Mouse (Mus musculus) intestine, embryonic 14.5 days (tissue): ENCODE results near the gene Gm14214. TPM values are rescaled to one million over a fixed set of nuclear protein-coding genes. Genes with fewer than 3 reads are reported as not detected.

Source experiments
- ATAC-seq: fragments of 200-750 bp; cut with Nextera tagmentation; replicated peaks from 2 replicates; pipeline ENCODE4 v1.8.0; 2017; ENCODE audit warnings: low read depth, moderate number of reproducible peaks, moderate TSS enrichment, moderate library complexity; ENCODE audit not compliant: low FRiP score, low TSS enrichment
- DNase-seq: peaks from one replicate; pipeline ENCODE4 v3.0.0-alpha.2; 2018; ENCODE audit warnings: low spot score
- H3K27ac ChIP-seq: fragments of 300-500 bp; sonication (generic); 2 replicates; pipeline ENCODE4 v1.5.1; 2014; ENCODE audit warnings: low read depth, mild to moderate bottlenecking, control low read depth
- H3K27me3 ChIP-seq: fragments of 300-500 bp; sonication (generic); replicated peaks from 2 replicates; pipeline ENCODE4 v1.6.1; 2014; ENCODE audit warnings: low read length, control low read depth; ENCODE audit not compliant: control insufficient read depth, insufficient read depth
- H3K36me3 ChIP-seq: fragments of 300-500 bp; sonication (generic); 2 replicates; pipeline ENCODE4 v1.6.1; 2014; ENCODE audit warnings: low read length, control low read depth; ENCODE audit not compliant: control insufficient read depth, insufficient read depth
- H3K4me1 ChIP-seq: fragments of 300-500 bp; sonication (generic); replicated peaks from 2 replicates; pipeline ENCODE4 v1.6.1; 2014; ENCODE audit warnings: low read length, control low read depth, mixed read lengths; ENCODE audit not compliant: control insufficient read depth, insufficient read depth
- H3K4me2 ChIP-seq: fragments of 300-500 bp; sonication (generic); 2 replicates; pipeline ENCODE4 v1.6.1; 2014; ENCODE audit warnings: low read length
- H3K4me3 ChIP-seq: fragments of 300-500 bp; sonication (generic); 2 replicates; pipeline ENCODE4 v1.5.1; 2014; ENCODE audit warnings: low read depth, low read length, control low read depth, mixed read lengths
- H3K9ac ChIP-seq: fragments of 300-500 bp; sonication (generic); 2 replicates; pipeline ENCODE4 v1.6.1; 2014; ENCODE audit warnings: mild to moderate bottlenecking, low read length
- H3K9me3 ChIP-seq: fragments of 300-500 bp; sonication (generic); 2 replicates; pipeline ENCODE4 v1.6.1; 2016; ENCODE audit warnings: low read length, control low read depth; ENCODE audit not compliant: control insufficient read depth
- WGBS: fragments of 180-500 bp; shearing (Covaris S2); extraction: QIAGEN DNeasy Blood & Tissue Kit; methylation state at CpG from one replicate; pipeline ENCODE4 v1.1.7; 2014; 5-methylcytosine and 5-hydroxymethylcytosine counted together
- polyA plus RNA-seq: library from polyadenylated mRNA; unstranded; fragments of >200 nt; fragmentation: Nextera tagmentation; extraction: Ambion mirVana; gene quantifications from 2 replicates; pipeline ENCODE4 v1.2.1, GENCODE M21; 2014

Gene Gm14214
- polyA plus RNA-seq, 1 experiment from 2014 or later, result not detected

DNA sequence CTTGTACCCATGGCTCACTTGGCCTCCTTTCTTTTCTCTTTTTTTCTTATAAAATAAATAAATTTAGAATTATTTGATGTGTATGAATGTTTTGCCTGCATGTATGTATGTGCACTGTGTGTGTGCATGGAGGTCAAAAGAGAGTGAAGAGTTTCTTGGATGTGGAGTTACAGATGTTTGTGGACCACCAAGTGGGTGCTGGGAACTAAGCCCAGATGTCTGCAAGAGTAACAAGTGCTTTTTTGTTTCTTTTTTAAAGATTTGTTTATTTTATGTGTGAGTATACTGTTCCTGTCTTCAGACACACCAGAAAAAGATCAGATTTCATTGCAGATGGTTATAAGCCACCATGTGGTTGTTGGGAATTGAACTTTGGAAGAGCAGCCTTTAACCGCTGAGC lies 33.5 kb upstream of the Gm14214 start:
- DNase-seq, result no peak
- 74% methylated on average over 1 of the region's 1 CpGs for WGBS
- Histone ChIP-seq H3K27me3 (no peaks in the 10 kb centered on the region), H3K4me3 (no peak overlapping the region), H3K9ac (no peak overlapping the region), H3K27ac (no peak overlapping the region), H3K4me2 (no peak overlapping the region), H3K4me1 (peaks cover 16% of the 10 kb centered on the region), H3K9me3 (no peaks in the 10 kb centered on the region), H3K36me3 (no peaks in the 10 kb centered on the region)
- no peak for ATAC-seq

- DNase-seq (peak; percentile 79), ATAC-seq (peak; percentile 37)
- H3K4me2 ChIP-seq, result peak overlapping the region; percentile 80
- WGBS, result under 1% methylated on average over 67 of the region's 67 CpGs
- H3K4me3 ChIP-seq, result peak overlapping the region; percentile 98
- H3K27ac ChIP-seq, result peak overlapping the region; percentile 99
- H3K27me3 ChIP-seq, result no peaks in the 10 kb centered on the region
- H3K9me3 ChIP-seq, result no peaks in the 10 kb centered on the region
- no peaks in the 10 kb centered on the region for H3K36me3 ChIP-seq
- H3K4me1 ChIP-seq, result peaks cover 28% of the 10 kb centered on the region
- peak overlapping the region; percentile 95 for H3K9ac ChIP-seq
Observed at GRCm38 (mm10) chr2:154791661-154792642, 22.1 kb upstream of the Gm14214 start.

- ATAC-seq (peak; percentile 97), DNase-seq (peak; percentile 98)
- H3K4me2 ChIP-seq, result peak within 1 kb of the TSS; percentile 80
- H3K4me3 ChIP-seq, result peak within 1 kb of the TSS; percentile 98
- WGBS, result under 1% methylated on average over 63 of the region's 89 CpGs
- no peaks in the 10 kb centered on the region for H3K36me3 ChIP-seq
- no peaks in the 10 kb centered on the region for H3K27me3 ChIP-seq
- H3K27ac ChIP-seq, result peak within 1 kb of the TSS; percentile 99
- H3K9me3 ChIP-seq, result no peaks in the 10 kb centered on the region
- H3K9ac ChIP-seq, result peak within 1 kb of the TSS; percentile 95
- H3K4me1 ChIP-seq, result peaks cover 26% of the 10 kb centered on the region
Observed at GRCm38 (mm10) chr2:154790656-154791483, 21.0 kb upstream of the Gm14214 start, which contains the start of the genes Raly and a. TSS of gene Raly (plus strand) at chr2:154791096. TSS of gene a (plus strand) at chr2:154791402.

DNA sequence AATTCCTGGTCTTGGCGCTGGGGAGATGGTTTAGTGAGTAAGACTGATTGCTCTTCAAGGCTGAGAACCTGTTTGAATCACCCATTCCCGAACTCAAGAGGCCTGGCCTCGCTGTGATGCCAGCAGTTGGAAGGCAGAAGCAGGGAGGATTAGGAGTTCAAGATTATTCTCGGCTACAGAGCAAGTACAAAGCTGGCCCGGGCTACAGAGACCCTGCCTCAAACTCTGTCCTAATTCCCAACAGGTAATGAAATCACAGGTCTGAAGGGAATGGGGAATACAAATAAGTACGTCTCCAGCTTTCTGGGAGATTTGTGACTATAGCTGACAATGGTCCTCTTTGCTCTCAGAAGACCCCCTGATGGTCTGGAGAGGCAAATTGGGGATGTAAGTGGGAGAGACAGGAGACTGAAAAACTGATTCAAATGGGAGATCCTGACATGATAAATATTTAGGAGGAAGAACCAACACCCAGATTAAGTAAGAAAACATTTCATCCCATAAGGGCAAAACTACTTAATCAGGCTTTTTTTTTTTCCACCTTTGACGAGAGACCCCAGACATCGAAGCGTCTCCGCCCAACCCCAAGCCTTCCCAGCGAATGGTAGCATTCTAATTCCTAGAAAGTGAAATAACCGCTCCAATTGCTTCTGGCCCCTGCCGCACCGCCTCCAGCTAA lies 20.3 kb upstream of the Gm14214 start:
- Histone ChIP-seq H3K36me3 (no peaks in the 10 kb centered on the region), H3K9me3 (no peaks in the 10 kb centered on the region), H3K9ac (peak overlapping the region; percentile 29), H3K4me2 (peak overlapping the region; percentile 47), H3K27ac (peak overlapping the region; percentile 14; the same call in 1 of the 2 replicates), H3K4me1 (peaks cover 26% of the 10 kb centered on the region), H3K27me3 (no peaks in the 10 kb centered on the region), H3K4me3 (peak overlapping the region; percentile 27)
- DNase-seq (peak; percentile 51), ATAC-seq (no peak)
- 6% methylated on average over 14 of the region's 14 CpGs for WGBS

DNA sequence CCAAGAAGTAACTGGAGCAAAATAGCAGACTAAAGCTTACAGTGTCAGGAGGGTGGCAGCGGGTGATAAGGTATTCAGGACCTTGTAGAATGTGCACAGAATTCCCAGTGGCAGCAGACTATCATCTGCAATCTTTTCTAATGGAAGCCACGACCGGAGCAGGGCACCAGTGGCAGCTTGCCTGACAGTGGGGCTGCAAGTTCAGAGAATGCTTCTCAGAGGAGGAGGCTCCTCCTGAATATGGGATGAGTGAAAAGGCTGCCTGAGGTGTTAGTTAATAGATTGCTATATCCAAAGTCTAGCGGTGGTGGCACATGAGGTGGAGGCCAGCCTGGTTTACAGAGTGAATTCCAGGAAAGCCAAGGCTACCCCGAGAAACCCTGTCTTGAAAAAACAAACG lies 19.6 kb upstream of the Gm14214 start:
- DNase-seq (no peak), ATAC-seq (no peak)
- Histone ChIP-seq H3K27ac (no peak overlapping the region), H3K4me3 (no peak overlapping the region), H3K4me2 (no peak overlapping the region), H3K36me3 (no peaks in the 10 kb centered on the region), H3K27me3 (no peaks in the 10 kb centered on the region), H3K4me1 (peaks cover 20% of the 10 kb centered on the region), H3K9ac (no peak overlapping the region), H3K9me3 (no peaks in the 10 kb centered on the region)
- WGBS, result 67% methylated on average over 6 of the region's 6 CpGs

- H3K36me3 ChIP-seq, result no peaks in the 10 kb centered on the region
- H3K4me3 ChIP-seq, result no peak overlapping the region
- H3K4me1 ChIP-seq, result no peaks in the 10 kb centered on the region; the same call in 1 of the 2 replicates
- no peak for DNase-seq
- H3K4me2 ChIP-seq, result no peak overlapping the region
- no peak overlapping the region for H3K27ac ChIP-seq
- no peaks in the 10 kb centered on the region for H3K9me3 ChIP-seq
- no peak overlapping the region for H3K9ac ChIP-seq
- no peak for ATAC-seq
- 78% methylated on average over 11 of the region's 11 CpGs for WGBS
- no peaks in the 10 kb centered on the region for H3K27me3 ChIP-seq
Observed at GRCm38 (mm10) chr2:154786776-154787175, 16.9 kb upstream of the Gm14214 start.

DNA sequence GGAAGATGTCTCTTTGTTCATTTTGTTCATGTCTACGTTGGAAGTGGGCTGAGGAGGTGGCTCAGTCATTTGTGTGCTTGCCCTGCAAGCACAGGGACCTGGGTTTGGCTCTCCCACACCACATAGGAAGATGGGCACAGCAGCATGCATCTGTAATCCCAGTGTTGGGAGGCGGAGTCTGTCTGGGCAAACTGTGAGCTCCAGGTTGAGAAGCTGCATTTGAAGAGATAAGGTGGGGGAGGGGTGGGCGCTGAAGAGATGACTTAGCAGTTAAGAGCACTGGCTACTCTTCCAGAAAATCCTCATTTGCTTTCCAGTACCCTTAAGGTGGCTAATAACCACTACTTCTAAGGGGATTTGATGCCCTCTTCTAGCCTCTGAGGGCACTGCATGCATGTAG lies 16.4 kb upstream of the Gm14214 start:
- DNase-seq (no peak), ATAC-seq (no peak)
- Histone ChIP-seq H3K27ac (no peak overlapping the region), H3K4me1 (no peaks in the 10 kb centered on the region; the same call in 1 of the 2 replicates), H3K27me3 (no peaks in the 10 kb centered on the region), H3K9me3 (no peaks in the 10 kb centered on the region), H3K9ac (no peak overlapping the region), H3K36me3 (no peaks in the 10 kb centered on the region), H3K4me2 (no peak overlapping the region), H3K4me3 (no peak overlapping the region)
- WGBS, result 45% methylated on average over 3 of the region's 3 CpGs

DNA sequence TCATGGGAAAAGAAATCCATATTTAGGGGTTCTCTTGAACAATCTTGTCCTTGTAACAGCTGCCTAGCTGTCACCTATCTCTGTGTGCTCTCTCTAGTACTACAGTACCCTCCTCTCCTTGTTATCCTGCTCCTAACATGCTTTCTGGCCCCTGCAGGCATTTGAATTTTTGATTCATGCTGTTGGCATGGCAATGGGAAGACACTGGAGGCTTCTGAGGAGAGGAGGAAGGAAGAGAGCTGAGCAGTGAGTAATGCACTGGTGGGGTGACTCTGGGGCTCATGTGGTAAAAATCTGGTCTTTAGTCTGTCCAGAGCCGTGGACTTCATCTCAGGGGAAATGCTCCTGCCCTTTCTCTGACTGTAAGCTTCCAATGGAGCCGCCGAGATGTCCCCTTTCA lies 15.5 kb upstream of the Gm14214 start:
- Histone ChIP-seq H3K9me3 (no peaks in the 10 kb centered on the region), H3K4me3 (no peak overlapping the region), H3K27me3 (no peaks in the 10 kb centered on the region), H3K36me3 (no peaks in the 10 kb centered on the region), H3K4me2 (no peak overlapping the region), H3K9ac (no peak overlapping the region), H3K27ac (no peak overlapping the region), H3K4me1 (no peaks in the 10 kb centered on the region; the same call in 1 of the 2 replicates)
- DNase-seq (no peak), ATAC-seq (no peak)
- WGBS, result 62% methylated on average over 3 of the region's 3 CpGs
